Mouse (Mus musculus) kidney, postnatal 36 days (tissue): ENCODE data around the gene Maoa.

ENCODE experiments used
- DNase-seq, 2 experiments: peaks; one replicate each; pipeline ENCODE4 v3.0.0; 2021 to 2022; ENCODE audit warnings: mixed read lengths in 2 of 2

The Maoa gene

GRCm38 (mm10) chrX:16619034-16619929 is at the start of gene Maoa:
Gene Maoa, plus strand, starts transcription at chrX:16619698.
- peak; percentile 70 to 77 for DNase-seq

- peak; percentile 87 to 92 for DNase-seq
These were observed 1.1 kb upstream of the Maoa start for GRCm38 (mm10) chrX:16618225-16619033.

- DNase-seq, result peak; percentile 7 to 41
These were observed 37.0 kb downstream of the Maoa start for GRCm38 (mm10) chrX:16656511-16656910.

GRCm38 (mm10) chrX:16706094-16706493 is 86.6 kb downstream of the Maoa start:
- DNase-seq, result no peak

- no peak for DNase-seq
These were observed 94.5 kb downstream of the Maoa start for GRCm38 (mm10) chrX:16714033-16714432.
